Mouse (Mus musculus): ENCODE results near the gene Gabarap. TPM values are rescaled to one million over a fixed set of nuclear protein-coding genes. Genes with fewer than 3 reads are reported as not detected.

Gene Gabarap
- polyA plus RNA-seq, 1 experiment from 2014 or later = 536 TPM

- Histone ChIP-seq H3K4me3 (ENCODE audit: low read length) (no peak overlapping the region), H3K27me3 (ENCODE audit: control insufficient read depth, insufficient read depth, low read depth, low read length) (no peaks in the 10 kb centered on the region), H3K36me3 (ENCODE audit: control insufficient read depth, insufficient read depth, low read length) (peaks cover 8% of the 10 kb centered on the region), H3K4me1 (replicated peaks; ENCODE audit: control insufficient read depth, insufficient read depth, low read length) (peaks cover 37% of the 10 kb centered on the region), H3K9ac (ENCODE audit: low read length) (no peak overlapping the region), H3K4me2 (ENCODE audit: low read depth, low read length) (no peak overlapping the region), H3K27ac (ENCODE audit: low read length) (no peak overlapping the region), H3K9me3 (ENCODE audit: control insufficient read depth, low read length) (no peaks in the 10 kb centered on the region)
- WGBS = 88% methylated on average over 28 of the region's 28 CpGs
- no peak for ATAC-seq (ENCODE audit: low read depth)
Measured at GRCm38 (mm10) chr11:70030651-70031320, 39.8 kb downstream of the Gabarap start.

GRCm38 (mm10) chr11:70031321-70031670, 40.4 kb downstream of the Gabarap start:
- H3K36me3 ChIP-seq (ENCODE audit: control insufficient read depth, insufficient read depth, low read length) = peaks cover 8% of the 10 kb centered on the region
- no peak overlapping the region for H3K4me3 ChIP-seq (ENCODE audit: low read length)
- H3K4me1 ChIP-seq (replicated peaks; ENCODE audit: control insufficient read depth, insufficient read depth, low read length) = peaks cover 34% of the 10 kb centered on the region
- H3K27ac ChIP-seq (ENCODE audit: low read length) = no peak overlapping the region
- no peaks in the 10 kb centered on the region for H3K27me3 ChIP-seq (ENCODE audit: control insufficient read depth, insufficient read depth, low read depth, low read length)
- no peaks in the 10 kb centered on the region for H3K9me3 ChIP-seq (ENCODE audit: control insufficient read depth, low read length)
- ATAC-seq (ENCODE audit: low read depth) = no peak
- H3K4me2 ChIP-seq (ENCODE audit: low read depth, low read length) = no peak overlapping the region
- WGBS = 96% methylated on average over 11 of the region's 11 CpGs
- H3K9ac ChIP-seq (ENCODE audit: low read length) = no peak overlapping the region

GRCm38 (mm10) chr11:70038174-70038573, 47.2 kb downstream of the Gabarap start:
- no peak overlapping the region for H3K9ac ChIP-seq (ENCODE audit: low read length)
- no peak for ATAC-seq (ENCODE audit: low read depth)
- WGBS = 74% methylated on average over 7 of the region's 7 CpGs
- no peaks in the 10 kb centered on the region for H3K9me3 ChIP-seq (ENCODE audit: control insufficient read depth, low read length)
- H3K4me2 ChIP-seq (ENCODE audit: low read depth, low read length) = no peak overlapping the region
- H3K27me3 ChIP-seq (ENCODE audit: control insufficient read depth, insufficient read depth, low read depth, low read length) = no peaks in the 10 kb centered on the region
- peaks cover 8% of the 10 kb centered on the region for H3K36me3 ChIP-seq (ENCODE audit: control insufficient read depth, insufficient read depth, low read length)
- H3K27ac ChIP-seq (ENCODE audit: low read length) = no peak overlapping the region
- H3K4me3 ChIP-seq (ENCODE audit: low read length) = no peak overlapping the region
- no peaks in the 10 kb centered on the region for H3K4me1 ChIP-seq (replicated peaks; ENCODE audit: control insufficient read depth, insufficient read depth, low read length)

- H3K36me3 ChIP-seq (ENCODE audit: control insufficient read depth, insufficient read depth, low read length) = peaks cover 15% of the 10 kb centered on the region
- H3K4me2 ChIP-seq (ENCODE audit: low read depth, low read length) = no peak overlapping the region
- H3K27me3 ChIP-seq (ENCODE audit: control insufficient read depth, insufficient read depth, low read depth, low read length) = no peaks in the 10 kb centered on the region
- H3K4me1 ChIP-seq (replicated peaks; ENCODE audit: control insufficient read depth, insufficient read depth, low read length) = no peaks in the 10 kb centered on the region
- no peak overlapping the region for H3K4me3 ChIP-seq (ENCODE audit: low read length)
- 0 out of 2 replicates have a peak, but pooled peaks have one; percentile 5 for ATAC-seq (ENCODE audit: low read depth)
- WGBS = 92% methylated on average over 10 of the region's 10 CpGs
- no peak overlapping the region for H3K9ac ChIP-seq (ENCODE audit: low read length)
- H3K27ac ChIP-seq (ENCODE audit: low read length) = no peak overlapping the region
- no peaks in the 10 kb centered on the region for H3K9me3 ChIP-seq (ENCODE audit: control insufficient read depth, low read length)
Measured at GRCm38 (mm10) chr11:70039631-70040030, 48.7 kb downstream of the Gabarap start.

- Histone ChIP-seq H3K9me3 (ENCODE audit: control insufficient read depth, low read length) (no peaks in the 10 kb centered on the region), H3K4me1 (replicated peaks; ENCODE audit: control insufficient read depth, insufficient read depth, low read length) (no peaks in the 10 kb centered on the region), H3K27me3 (ENCODE audit: control insufficient read depth, insufficient read depth, low read depth, low read length) (no peaks in the 10 kb centered on the region), H3K4me2 (ENCODE audit: low read depth, low read length) (no peak overlapping the region), H3K36me3 (ENCODE audit: control insufficient read depth, insufficient read depth, low read length) (peaks cover 15% of the 10 kb centered on the region), H3K9ac (ENCODE audit: low read length) (no peak overlapping the region), H3K4me3 (ENCODE audit: low read length) (no peak overlapping the region), H3K27ac (ENCODE audit: low read length) (no peak overlapping the region)
- WGBS = 83% methylated on average over 7 of the region's 7 CpGs
- no peak for ATAC-seq (ENCODE audit: low read depth)
Measured at GRCm38 (mm10) chr11:70040184-70040583, 49.2 kb downstream of the Gabarap start.

DNA sequence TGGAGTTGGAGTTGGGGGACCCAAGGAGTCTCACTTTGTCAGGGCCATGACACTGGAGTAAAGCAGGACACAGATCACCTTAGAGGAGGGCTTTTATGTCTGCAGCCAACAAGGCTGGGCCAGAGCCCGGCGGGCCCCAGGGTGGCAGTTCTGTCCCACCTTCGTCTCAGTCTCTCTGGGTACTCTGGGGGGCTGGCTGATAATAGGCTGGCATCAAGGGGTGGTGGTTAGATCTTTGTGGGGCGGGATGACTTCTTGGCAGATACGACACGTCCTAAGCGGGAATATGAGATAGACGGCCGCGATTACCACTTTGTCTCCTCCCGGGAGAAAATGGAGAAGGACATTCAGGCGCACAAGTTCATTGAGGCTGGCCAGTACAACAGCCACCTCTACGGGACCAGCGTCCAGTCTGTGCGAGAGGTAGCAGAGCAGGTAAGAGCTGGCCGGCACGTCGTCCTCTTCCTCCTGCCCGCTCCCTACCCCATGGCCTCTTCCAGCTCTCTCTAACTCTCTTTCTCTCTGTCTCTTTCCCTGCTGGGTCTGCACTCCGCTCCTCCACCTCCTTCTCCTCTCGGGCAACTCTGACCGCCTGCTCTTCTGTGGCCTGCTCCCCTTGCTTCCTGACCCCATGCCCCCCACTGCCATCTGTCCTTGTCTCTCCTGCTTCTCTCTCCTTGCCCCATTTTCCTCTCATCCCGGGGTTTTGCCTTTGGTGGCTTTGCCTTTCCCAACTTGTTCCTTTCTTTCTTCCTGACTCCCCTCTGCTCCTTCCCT, 51.6 kb downstream of the Gabarap start:
- ATAC-seq (ENCODE audit: low read depth) = no peak
- H3K4me2 ChIP-seq (ENCODE audit: low read depth, low read length) = no peak overlapping the region
- H3K36me3 ChIP-seq (ENCODE audit: control insufficient read depth, insufficient read depth, low read length) = peaks cover 15% of the 10 kb centered on the region
- no peaks in the 10 kb centered on the region for H3K9me3 ChIP-seq (ENCODE audit: control insufficient read depth, low read length)
- no peak overlapping the region for H3K27ac ChIP-seq (ENCODE audit: low read length)
- H3K4me1 ChIP-seq (replicated peaks; ENCODE audit: control insufficient read depth, insufficient read depth, low read length) = no peaks in the 10 kb centered on the region
- H3K27me3 ChIP-seq (ENCODE audit: control insufficient read depth, insufficient read depth, low read depth, low read length) = no peaks in the 10 kb centered on the region
- no peak overlapping the region for H3K4me3 ChIP-seq (ENCODE audit: low read length)
- no peak overlapping the region for H3K9ac ChIP-seq (ENCODE audit: low read length)
- WGBS = 85% methylated on average over 23 of the region's 23 CpGs

GRCm38 (mm10) chr11:70043665-70044064, 52.7 kb downstream of the Gabarap start:
- Histone ChIP-seq H3K27ac (ENCODE audit: low read length) (no peak overlapping the region), H3K4me2 (ENCODE audit: low read depth, low read length) (no peak overlapping the region), H3K4me1 (replicated peaks; ENCODE audit: control insufficient read depth, insufficient read depth, low read length) (no peaks in the 10 kb centered on the region), H3K9me3 (ENCODE audit: control insufficient read depth, low read length) (no peaks in the 10 kb centered on the region), H3K9ac (ENCODE audit: low read length) (no peak overlapping the region), H3K4me3 (ENCODE audit: low read length) (no peak overlapping the region), H3K36me3 (ENCODE audit: control insufficient read depth, insufficient read depth, low read length) (peaks cover 12% of the 10 kb centered on the region), H3K27me3 (ENCODE audit: control insufficient read depth, insufficient read depth, low read depth, low read length) (no peaks in the 10 kb centered on the region)
- WGBS = 83% methylated on average over 7 of the region's 7 CpGs
- no peak for ATAC-seq (ENCODE audit: low read depth)

MicroRNAs within 50 kb of the gene (microRNA counts, 519-probe panel; counts per million panel counts)
- not detected for microRNA mmu-miR-324-3p
- 3,314 counts per million, percentile 65 among the panel's probes with 10 or more counts for microRNA mmu-miR-324-5p

Small RNAs within 50 kb of the gene (microRNA-seq; reads per million reads assigned to microRNA genes)
- gene Gm44349 (not detected), gene Mir324 (2,234 reads per million, percentile 83 among the genes with 10 or more reads in this experiment)

Other genes starting within 250 kb of the Gabarap start
- 24.1 and 25.3 TPM in 2 replicates for gene Polr2a, start 232.5 kb upstream of the Gabarap start, polyA plus RNA-seq (2015; fragmentation: Nextera tagmentation; extraction: Ambion mirVana)
- 0.36 and 0.64 TPM in 2 replicates for gene Slc35g3, start 229.2 kb upstream of the Gabarap start, polyA plus RNA-seq (2015; fragmentation: Nextera tagmentation; extraction: Ambion mirVana)
- 3.5 and 4.9 TPM in 2 replicates for gene Zbtb4, start 225.2 kb upstream of the Gabarap start, polyA plus RNA-seq (2015; fragmentation: Nextera tagmentation; extraction: Ambion mirVana)
- 18.6 and 20.7 TPM in 2 replicates for gene Chrnb1, start 195.2 kb upstream of the Gabarap start, polyA plus RNA-seq (2015; fragmentation: Nextera tagmentation; extraction: Ambion mirVana)
- gene Fgf11, start 189.3 kb upstream of the Gabarap start, polyA plus RNA-seq (2015; fragmentation: Nextera tagmentation; extraction: Ambion mirVana) = 1.0 and 1.7 TPM in 2 replicates
- gene Tmem102, start 185.5 kb upstream of the Gabarap start, polyA plus RNA-seq (2015; fragmentation: Nextera tagmentation; extraction: Ambion mirVana) = 6.5 and 8.6 TPM in 2 replicates
- gene Gm39566, start 175.8 kb upstream of the Gabarap start, polyA plus RNA-seq (2015; fragmentation: Nextera tagmentation; extraction: Ambion mirVana) = not detected in 2 replicates
- gene Spem2, start 172.7 kb upstream of the Gabarap start, polyA plus RNA-seq (2015; fragmentation: Nextera tagmentation; extraction: Ambion mirVana) = not detected in 2 replicates
- not detected in 2 replicates for gene Spem1, start 169.0 kb upstream of the Gabarap start, polyA plus RNA-seq (2015; fragmentation: Nextera tagmentation; extraction: Ambion mirVana)
- 4.4 and 5.0 TPM in 2 replicates for gene Nlgn2, start 153.4 kb upstream of the Gabarap start, polyA plus RNA-seq (2015; fragmentation: Nextera tagmentation; extraction: Ambion mirVana)
- gene Tmem256, start 152.6 kb upstream of the Gabarap start, polyA plus RNA-seq (2015; fragmentation: Nextera tagmentation; extraction: Ambion mirVana) = 443 and 452 TPM in 2 replicates
- 115 and 137 TPM in 2 replicates for gene Plscr3, start 144.8 kb upstream of the Gabarap start, polyA plus RNA-seq (2015; fragmentation: Nextera tagmentation; extraction: Ambion mirVana)
- 10.8 and 11.8 TPM in 2 replicates for gene Tnk1, start 132.4 kb upstream of the Gabarap start, polyA plus RNA-seq (2015; fragmentation: Nextera tagmentation; extraction: Ambion mirVana)
- not detected in 2 replicates for gene Tmem95, start 113.1 kb upstream of the Gabarap start, polyA plus RNA-seq (2015; fragmentation: Nextera tagmentation; extraction: Ambion mirVana)
- 10.9 and 11.4 TPM in 2 replicates for gene Kctd11, start 109.7 kb upstream of the Gabarap start, polyA plus RNA-seq (2015; fragmentation: Nextera tagmentation; extraction: Ambion mirVana)
- 2.1 and 3.8 TPM in 2 replicates for gene Acap1, start 95.6 kb upstream of the Gabarap start, polyA plus RNA-seq (2015; fragmentation: Nextera tagmentation; extraction: Ambion mirVana)
- gene 2810408A11Rik, start 90.2 kb upstream of the Gabarap start, polyA plus RNA-seq (2015; fragmentation: Nextera tagmentation; extraction: Ambion mirVana) = 7.9 and 8.6 TPM in 2 replicates
- gene Neurl4, start 90.1 kb upstream of the Gabarap start, polyA plus RNA-seq (2015; fragmentation: Nextera tagmentation; extraction: Ambion mirVana) = 5.7 and 6.4 TPM in 2 replicates
- gene Gps2, start 77.3 kb upstream of the Gabarap start, polyA plus RNA-seq (2015; fragmentation: Nextera tagmentation; extraction: Ambion mirVana) = 85.1 and 87.8 TPM in 2 replicates
- gene Eif5a, start 69.2 kb upstream of the Gabarap start, polyA plus RNA-seq (2015; fragmentation: Nextera tagmentation; extraction: Ambion mirVana) = 1,390 and 1,410 TPM in 2 replicates
- 2.7 and 4.9 TPM in 2 replicates for gene Ybx2, start 55.3 kb upstream of the Gabarap start, polyA plus RNA-seq (2015; fragmentation: Nextera tagmentation; extraction: Ambion mirVana)
- gene Slc2a4, start 43.0 kb upstream of the Gabarap start, polyA plus RNA-seq (2015; fragmentation: Nextera tagmentation; extraction: Ambion mirVana) = 17.1 and 17.2 TPM in 2 replicates
- gene Cldn7, start 26.4 kb upstream of the Gabarap start, polyA plus RNA-seq (2015; fragmentation: Nextera tagmentation; extraction: Ambion mirVana) = 172 and 202 TPM in 2 replicates
- gene Ctdnep1, start 10.0 kb upstream of the Gabarap start, polyA plus RNA-seq (2015; fragmentation: Nextera tagmentation; extraction: Ambion mirVana) = 20.6 and 23.0 TPM in 2 replicates
- 98.4 and 99.2 TPM in 2 replicates for gene Elp5, start 8.6 kb upstream of the Gabarap start, polyA plus RNA-seq (2015; fragmentation: Nextera tagmentation; extraction: Ambion mirVana)
- gene Phf23, start 4.6 kb downstream of the Gabarap start, polyA plus RNA-seq (2015; fragmentation: Nextera tagmentation; extraction: Ambion mirVana) = 58.1 and 59.5 TPM in 2 replicates
- gene Dvl2, start 9.5 kb downstream of the Gabarap start, polyA plus RNA-seq (2015; fragmentation: Nextera tagmentation; extraction: Ambion mirVana) = 30.1 and 30.7 TPM in 2 replicates
- 90.0 and 92.0 TPM in 2 replicates for gene Acadvl, start 24.3 kb downstream of the Gabarap start, polyA plus RNA-seq (2015; fragmentation: Nextera tagmentation; extraction: Ambion mirVana)
- 5.5 and 7.9 TPM in 2 replicates for gene Dlg4, start 25.8 kb downstream of the Gabarap start, polyA plus RNA-seq (2015; fragmentation: Nextera tagmentation; extraction: Ambion mirVana)
- 0.18 TPM in 1 of 2 replicates, not detected in the other for gene Asgr1, start 62.9 kb downstream of the Gabarap start, polyA plus RNA-seq (2015; fragmentation: Nextera tagmentation; extraction: Ambion mirVana)
- 0.30 TPM in 1 of 2 replicates, not detected in the other for gene Asgr2, start 101.5 kb downstream of the Gabarap start, polyA plus RNA-seq (2015; fragmentation: Nextera tagmentation; extraction: Ambion mirVana)
- gene Mgl2, start 139.2 kb downstream of the Gabarap start, polyA plus RNA-seq (2015; fragmentation: Nextera tagmentation; extraction: Ambion mirVana) = 2.1 and 2.4 TPM in 2 replicates
- gene Clec10a, start 165.1 kb downstream of the Gabarap start, polyA plus RNA-seq (2015; fragmentation: Nextera tagmentation; extraction: Ambion mirVana) = 0.79 and 1.6 TPM in 2 replicates
- gene Slc16a11, start 221.6 kb downstream of the Gabarap start, polyA plus RNA-seq (2015; fragmentation: Nextera tagmentation; extraction: Ambion mirVana) = 0.48 and 1.1 TPM in 2 replicates
- 6.0 and 6.9 TPM in 2 replicates for gene Slc16a13, start 229.9 kb downstream of the Gabarap start, polyA plus RNA-seq (2015; fragmentation: Nextera tagmentation; extraction: Ambion mirVana)
- 36.2 and 37.1 TPM in 2 replicates for gene Bcl6b, start 238.7 kb downstream of the Gabarap start, polyA plus RNA-seq (2015; fragmentation: Nextera tagmentation; extraction: Ambion mirVana)
- 163 and 167 TPM in 2 replicates for gene 0610010K14Rik, start 246.8 kb downstream of the Gabarap start, polyA plus RNA-seq (2015; fragmentation: Nextera tagmentation; extraction: Ambion mirVana)
- gene Gm21988, start 248.7 kb downstream of the Gabarap start, polyA plus RNA-seq (2015; fragmentation: Nextera tagmentation; extraction: Ambion mirVana) = 10.3 and 10.7 TPM in 2 replicates
- gene Rnasek, start 248.7 kb downstream of the Gabarap start, polyA plus RNA-seq (2015; fragmentation: Nextera tagmentation; extraction: Ambion mirVana) = 249 and 250 TPM in 2 replicates

Measured in lung, embryonic 16.5 days (tissue).